Mouse (Mus musculus) heart, adult 2 months (tissue): ENCODE measurements around the gene Slc25a48. TPM values are rescaled to one million over a fixed set of nuclear protein-coding genes. Genes with fewer than 3 reads are reported as not detected.

Experiments
- DNase-seq, 2 experiments: peaks; one replicate each; pipeline ENCODE4 v3.0.0; 2021
- H3K27ac ChIP-seq: fragments of 200-600 bp; 2 replicates; pipeline ENCODE4 v1.8.1; 2022
- H3K27me3 ChIP-seq: fragments of 200-500 bp; 2 replicates; pipeline ENCODE4 v1.6.1; 2012; ENCODE audit warnings: mild to moderate bottlenecking, low read length, inconsistent platforms, mixed read lengths; ENCODE audit not compliant: control insufficient read depth, insufficient read depth
- H3K36me3 ChIP-seq: fragments of 200-500 bp; 2 replicates; pipeline ENCODE4 v1.6.1; 2012; ENCODE audit warnings: low read length, inconsistent platforms; ENCODE audit not compliant: control insufficient read depth, insufficient read depth
- H3K4me1 ChIP-seq: fragments of 200-500 bp; 2 replicates; pipeline ENCODE4 v1.6.1; 2011; ENCODE audit warnings: low read length; ENCODE audit not compliant: control insufficient read depth, insufficient read depth
- H3K4me3 ChIP-seq: fragments of 200-600 bp; 2 replicates; pipeline ENCODE4 v1.8.1; 2022
- H3K79me2 ChIP-seq: fragments of 200-500 bp; replicated peaks from 2 replicates; pipeline ENCODE4 v1.6.1; 2012; ENCODE audit warnings: mild to moderate bottlenecking, inconsistent platforms, low read length, moderate library complexity, mixed read lengths; ENCODE audit not compliant: control insufficient read depth, insufficient read depth
- H3K9ac ChIP-seq: fragments of 200-500 bp; 2 replicates; pipeline ENCODE4 v1.6.1; 2012; ENCODE audit warnings: low read depth, mild to moderate bottlenecking, control low read depth, inconsistent platforms, low read length, mixed read lengths
- CTCF ChIP-seq: fragments of 200-600 bp; IDR thresholded peaks from 2 replicates; pipeline ENCODE4 v1.8.1; 2022; ENCODE audit warnings: antibody characterized with exemption, mild to moderate bottlenecking, moderate library complexity
- EP300 ChIP-seq: fragments of 200-500 bp; IDR thresholded peaks from 2 replicates; pipeline ENCODE4 v1.6.1; 2011; ENCODE audit warnings: low read depth, low read length, control low read depth; ENCODE audit not compliant: insufficient read depth
- POLR2A ChIP-seq: fragments of 200-500 bp; IDR thresholded peaks from 2 replicates; pipeline ENCODE4 v1.6.1; 2011; ENCODE audit warnings: mild to moderate bottlenecking, low read depth, low read length, control low read depth; ENCODE audit not compliant: insufficient read depth
- WGBS: fragments of 180-500 bp; shearing (Covaris S2); methylation state at CpG from one replicate; pipeline ENCODE4 v1.1.7; 2018; 5-methylcytosine and 5-hydroxymethylcytosine counted together
- intact Hi-C: fragments of 180-260 bp; cut with DNase I; formaldehyde crosslinking; loops from one replicate; pipeline ENCODE4 v1.15.1; 2025
- polyA plus RNA-seq: library from polyadenylated mRNA; depleted of rRNA; stranded (reverse); fragments of >200 nt; gene quantifications from 2 replicates; pipeline ENCODE4 v1.2.3, GENCODE M21; 2012
- total RNA-seq, 2 experiments: library from RNA; stranded (reverse); gene quantifications; 2 replicates each; pipeline ENCODE4 v1.2.3; 2021

Gene Slc25a48
- total and polyA plus RNA-seq, 3 experiments = 0.08 to 0.27 (median 0.16) TPM

GRCm38 (mm10) chr13:56471951-56472350 is 33.8 kb downstream of the Slc25a48 start:
- Histone ChIP-seq H3K9ac (no peak overlapping the region), H3K36me3 (no peaks in the 10 kb centered on the region), H3K4me1 (no peaks in the 10 kb centered on the region), H3K4me3 (no peak overlapping the region), H3K79me2 (no peaks in the 10 kb centered on the region), H3K27me3 (no peaks in the 10 kb centered on the region), H3K27ac (no peak overlapping the region)
- intact Hi-C loops = no loop called here
- DNase-seq = no peak
- TF ChIP-seq POLR2A (no peak), CTCF (no peak), EP300 (no peak)
- WGBS = 56% methylated on average over 9 of the region's 9 CpGs

DNA sequence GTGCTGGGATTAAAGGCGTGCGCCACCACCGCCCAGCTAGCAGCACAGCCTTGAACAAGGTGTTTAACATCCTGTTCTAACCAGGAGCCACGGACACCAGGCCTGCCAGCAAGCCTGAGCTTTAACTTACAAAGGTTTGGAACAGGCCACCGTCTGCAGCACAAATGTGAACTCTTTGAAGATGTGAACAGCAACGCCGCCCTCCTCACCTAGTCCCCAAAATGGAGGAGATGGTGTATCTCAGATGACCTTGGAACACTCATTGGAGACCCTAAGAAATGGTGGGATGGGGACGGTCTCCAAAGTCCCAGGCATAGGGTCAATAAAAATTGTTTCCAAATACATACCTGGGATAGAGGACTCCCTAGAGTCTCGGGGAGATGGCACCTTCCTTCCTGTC is 34.5 kb downstream of the Slc25a48 start:
- H3K4me1 ChIP-seq = no peaks in the 10 kb centered on the region
- H3K27ac ChIP-seq = no peak overlapping the region
- TF ChIP-seq POLR2A (no peak), EP300 (no peak), CTCF (no peak)
- intact Hi-C loops = no loop called here
- no peaks in the 10 kb centered on the region for H3K79me2 ChIP-seq
- no peaks in the 10 kb centered on the region for H3K27me3 ChIP-seq
- no peak overlapping the region for H3K9ac ChIP-seq
- no peaks in the 10 kb centered on the region for H3K36me3 ChIP-seq
- no peak for DNase-seq
- H3K4me3 ChIP-seq = no peak overlapping the region
- 86% methylated on average over 9 of the region's 9 CpGs for WGBS

- no peaks in the 10 kb centered on the region for H3K4me1 ChIP-seq
- no peaks in the 10 kb centered on the region for H3K79me2 ChIP-seq
- no peaks in the 10 kb centered on the region for H3K36me3 ChIP-seq
- WGBS = 16% methylated on average over 4 of the region's 4 CpGs
- peak; percentile 81 for TF ChIP-seq EP300
- peak; percentile 87 for TF ChIP-seq CTCF
- TF ChIP-seq POLR2A = no peak
- intact Hi-C loops = loop anchor here (1.0 to 5.0 kb wide), 5 partner anchors 81 to 787 kb away; no protein-coding TSS in a partner anchor
- H3K27me3 ChIP-seq = no peaks in the 10 kb centered on the region
- H3K9ac ChIP-seq = no peak overlapping the region
- no peak overlapping the region for H3K4me3 ChIP-seq
- peak; percentile 29 to 33 for DNase-seq
- H3K27ac ChIP-seq = no peak overlapping the region
Measured at GRCm38 (mm10) chr13:56475363-56475762, 37.2 kb downstream of the Slc25a48 start.

GRCm38 (mm10) chr13:56476790-56477189 is 38.6 kb downstream of the Slc25a48 start:
- Histone ChIP-seq H3K79me2 (no peaks in the 10 kb centered on the region), H3K27ac (no peak overlapping the region), H3K4me3 (no peak overlapping the region), H3K4me1 (no peaks in the 10 kb centered on the region), H3K9ac (no peak overlapping the region), H3K36me3 (no peaks in the 10 kb centered on the region), H3K27me3 (no peaks in the 10 kb centered on the region)
- TF ChIP-seq POLR2A = no peak
- no peak for TF ChIP-seq CTCF
- TF ChIP-seq EP300 = no peak
- no peak for DNase-seq
- 54% methylated on average over 5 of the region's 5 CpGs for WGBS
- intact Hi-C loops = loop anchor here (5.0 kb wide), 2 partner anchors 181 to 786 kb away; no protein-coding TSS in a partner anchor

DNA sequence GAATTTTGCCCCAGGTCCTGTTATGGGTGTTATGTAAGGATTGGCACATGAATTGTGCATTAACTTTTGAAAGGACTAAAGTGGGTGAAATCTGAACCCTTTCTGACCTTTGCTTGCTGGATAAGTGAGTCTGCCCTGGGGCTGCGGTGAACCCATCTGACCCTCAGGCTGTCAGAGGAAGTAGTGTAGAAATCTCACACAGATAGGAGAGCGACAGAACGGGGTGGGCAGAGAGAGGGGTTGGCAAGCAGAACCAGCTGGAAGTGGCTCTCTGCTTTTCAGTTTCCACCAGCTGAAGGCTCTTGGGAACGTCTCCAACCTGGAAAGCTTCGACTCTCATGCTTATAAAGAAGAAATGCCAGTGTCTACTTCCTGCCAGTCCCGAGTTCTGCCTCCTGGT is 39.1 kb downstream of the Slc25a48 start:
- no peak overlapping the region for H3K27ac ChIP-seq
- H3K4me1 ChIP-seq = no peaks in the 10 kb centered on the region
- no peaks in the 10 kb centered on the region for H3K27me3 ChIP-seq
- H3K79me2 ChIP-seq = no peaks in the 10 kb centered on the region
- intact Hi-C loops = loop anchor here (5.0 kb wide), 2 partner anchors 180 to 785 kb away; no protein-coding TSS in a partner anchor
- peak in 1 of 2 experiments; percentile 15 for DNase-seq
- no peak overlapping the region for H3K4me3 ChIP-seq
- no peak for TF ChIP-seq CTCF
- no peak for TF ChIP-seq EP300
- TF ChIP-seq POLR2A = no peak
- WGBS = 6% methylated on average over 6 of the region's 6 CpGs
- H3K36me3 ChIP-seq = no peaks in the 10 kb centered on the region
- H3K9ac ChIP-seq = no peak overlapping the region

GRCm38 (mm10) chr13:56478027-56478426 is 39.9 kb downstream of the Slc25a48 start:
- Histone ChIP-seq H3K27me3 (no peaks in the 10 kb centered on the region), H3K79me2 (no peaks in the 10 kb centered on the region), H3K27ac (no peak overlapping the region), H3K36me3 (no peaks in the 10 kb centered on the region), H3K4me3 (no peak overlapping the region), H3K4me1 (no peaks in the 10 kb centered on the region), H3K9ac (no peak overlapping the region)
- intact Hi-C loops = loop anchor here (5.0 kb wide), 2 partner anchors 179 to 784 kb away; no protein-coding TSS in a partner anchor
- TF ChIP-seq EP300 = no peak
- no peak for TF ChIP-seq CTCF
- TF ChIP-seq POLR2A = no peak
- DNase-seq = no peak
- WGBS = 80% methylated on average over 6 of the region's 6 CpGs
